Mouse (Mus musculus) brain, embryonic 18.5 days (tissue): ENCODE results near the gene Stat6.
"Not testable (repeated sequence)": the region's sequence is repeated elsewhere in the genome, so short reads cannot be mapped to it uniquely, and the experiment has no call there.

Experiments used
- DNase-seq: peaks from one replicate; pipeline ENCODE4 v3.0.0-alpha.2; 2012; ENCODE audit warnings: low read depth, low spot score

The Stat6 gene

DNA sequence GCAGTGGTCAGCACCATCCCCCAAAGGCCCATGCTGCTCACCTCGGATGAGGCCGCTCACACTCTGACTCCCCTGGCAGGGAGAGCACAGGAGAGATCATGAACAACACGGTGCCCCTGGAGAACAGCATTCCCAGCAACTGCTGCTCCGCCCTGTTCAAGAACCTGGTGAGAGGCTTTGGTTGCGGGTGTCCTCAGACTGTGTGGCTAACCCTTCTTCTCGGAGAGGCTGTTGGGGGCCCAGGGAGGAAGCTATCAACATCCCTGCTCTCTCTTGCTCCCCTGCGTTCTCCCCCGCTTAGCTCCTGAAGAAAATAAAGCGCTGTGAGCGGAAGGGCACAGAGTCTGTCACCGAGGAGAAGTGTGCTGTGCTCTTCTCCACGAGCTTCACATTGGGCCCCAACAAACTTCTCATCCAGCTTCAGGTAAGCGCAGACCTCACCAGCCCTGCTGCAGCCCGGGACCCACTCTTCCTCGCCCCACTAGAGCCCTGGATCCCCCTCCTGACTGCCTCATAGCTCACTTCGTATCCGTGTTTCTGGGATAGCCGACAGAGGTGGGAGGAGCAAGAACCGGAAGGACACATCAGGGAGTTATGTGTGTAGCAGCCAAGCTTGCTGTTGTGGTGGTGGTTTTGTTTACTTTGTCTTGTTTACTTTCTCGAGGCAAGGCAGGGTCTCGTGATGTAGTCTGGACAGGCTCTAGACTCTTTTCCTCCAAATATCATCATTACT lies 10.3 kb downstream of the Stat6 start:
- DNase-seq = no peak

DNA sequence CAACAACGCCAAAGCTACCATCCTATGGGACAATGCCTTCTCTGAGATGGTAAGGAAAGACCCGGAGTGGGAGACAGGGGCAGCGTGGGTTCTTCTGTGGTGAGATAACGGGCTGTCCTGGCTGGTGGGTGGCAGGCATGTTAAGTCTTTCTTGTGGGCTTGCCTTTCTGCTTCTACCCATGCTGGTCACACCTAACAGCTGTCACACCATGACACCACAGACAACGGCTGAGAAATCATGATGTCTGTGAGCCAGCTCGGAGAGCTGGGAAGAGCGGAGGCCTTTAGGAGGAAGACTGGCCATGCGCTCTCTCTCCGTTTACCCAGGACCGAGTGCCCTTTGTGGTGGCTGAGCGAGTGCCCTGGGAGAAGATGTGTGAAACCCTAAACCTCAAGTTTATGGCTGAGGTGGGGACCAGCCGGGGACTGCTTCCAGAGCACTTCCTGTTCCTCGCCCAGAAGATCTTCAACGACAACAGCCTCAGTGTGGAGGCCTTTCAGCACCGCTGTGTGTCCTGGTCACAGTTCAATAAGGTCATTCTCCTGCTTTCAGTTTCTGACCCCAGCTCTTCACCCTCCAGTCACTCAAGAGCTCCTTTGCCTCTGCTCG lies 12.3 kb downstream of the Stat6 start:
- no peak for DNase-seq

DNA sequence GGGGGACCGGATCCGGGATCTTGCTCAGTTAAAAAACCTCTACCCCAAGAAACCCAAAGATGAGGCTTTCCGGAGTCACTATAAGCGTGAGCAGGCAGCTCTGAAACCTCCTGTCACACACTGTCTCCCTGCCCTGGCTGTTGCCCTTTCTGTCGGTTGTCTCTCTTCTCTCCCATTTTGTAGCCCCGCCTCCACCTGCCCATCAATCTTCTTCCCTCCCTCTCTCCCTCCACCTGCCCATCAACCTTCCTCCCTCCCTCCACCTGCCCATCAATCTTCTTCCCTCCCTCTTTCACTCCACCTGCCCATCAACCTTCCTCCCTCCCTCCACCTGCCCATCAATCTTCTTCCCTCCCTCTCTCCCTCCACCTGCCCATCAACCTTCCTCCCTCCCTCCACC lies 14.8 kb downstream of the Stat6 start:
- DNase-seq = not testable (repeated sequence)

DNA sequence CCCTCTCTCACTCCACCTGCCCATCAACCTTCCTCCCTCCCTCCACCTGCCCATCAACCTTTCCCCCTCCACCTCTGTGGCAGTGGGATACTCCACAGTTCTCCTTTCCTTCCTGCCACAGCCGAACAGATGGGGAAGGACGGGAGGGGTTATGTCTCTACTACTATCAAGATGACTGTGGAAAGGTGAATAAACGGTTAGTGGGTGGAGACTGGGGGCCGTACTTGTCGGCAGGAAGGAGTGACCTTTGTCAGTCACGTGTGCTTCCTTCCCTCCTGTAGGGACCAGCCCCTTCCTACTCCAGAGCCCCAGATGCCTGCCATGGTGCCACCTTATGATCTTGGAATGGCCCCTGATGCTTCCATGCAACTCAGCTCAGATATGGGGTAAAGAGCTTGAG lies 15.3 kb downstream of the Stat6 start:
- no peak for DNase-seq

DNA sequence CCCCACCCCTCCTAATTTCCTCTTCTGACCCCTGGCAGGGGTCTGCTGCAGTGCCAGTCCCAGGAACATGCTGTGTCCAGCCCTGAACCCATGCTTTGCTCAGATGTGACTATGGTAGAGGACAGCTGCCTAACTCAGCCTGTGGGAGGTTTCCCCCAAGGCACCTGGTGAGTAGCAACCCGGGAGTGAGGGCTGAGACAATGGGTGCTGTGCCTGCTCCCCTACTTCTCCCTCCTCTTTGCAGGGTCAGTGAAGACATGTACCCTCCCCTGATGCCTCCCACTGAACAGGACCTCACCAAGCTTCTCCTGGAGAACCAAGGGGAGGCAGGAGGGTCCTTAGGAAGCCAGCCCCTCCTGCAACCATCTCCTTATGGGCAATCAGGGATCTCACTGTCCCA lies 16.8 kb downstream of the Stat6 start:
- DNase-seq = no peak

DNA sequence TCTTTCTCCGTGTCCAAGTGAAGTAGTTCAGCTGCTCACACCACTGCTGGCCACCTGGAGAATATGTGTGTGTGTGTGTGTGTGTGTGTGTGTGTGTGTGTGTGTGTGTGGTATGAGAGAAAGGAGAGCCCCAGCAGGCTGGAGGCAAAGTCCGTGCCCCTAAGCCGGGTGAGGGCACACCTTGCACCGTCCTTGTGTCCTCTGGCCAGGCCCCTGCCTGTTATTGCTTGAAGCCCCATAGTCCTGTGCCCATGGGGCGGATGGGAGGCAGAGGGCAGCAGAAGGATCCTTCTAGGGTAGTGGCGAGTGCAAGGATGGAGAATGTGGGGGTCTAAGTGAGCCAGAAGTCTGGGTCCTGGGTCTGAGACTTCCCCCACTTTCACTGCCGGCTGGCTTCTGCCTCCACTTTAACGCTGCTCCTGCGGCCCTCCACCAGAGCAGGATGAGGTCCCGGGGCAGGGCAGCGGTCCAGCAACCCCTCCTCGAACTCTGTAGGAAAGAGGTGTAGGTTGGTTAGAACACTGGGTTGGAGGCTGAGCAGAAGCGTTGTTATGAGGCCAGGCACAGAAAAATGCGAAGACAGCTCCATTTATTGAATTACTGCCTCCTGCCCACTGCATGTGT lies 18.6 kb downstream of the Stat6 start:
- no peak for DNase-seq

DNA sequence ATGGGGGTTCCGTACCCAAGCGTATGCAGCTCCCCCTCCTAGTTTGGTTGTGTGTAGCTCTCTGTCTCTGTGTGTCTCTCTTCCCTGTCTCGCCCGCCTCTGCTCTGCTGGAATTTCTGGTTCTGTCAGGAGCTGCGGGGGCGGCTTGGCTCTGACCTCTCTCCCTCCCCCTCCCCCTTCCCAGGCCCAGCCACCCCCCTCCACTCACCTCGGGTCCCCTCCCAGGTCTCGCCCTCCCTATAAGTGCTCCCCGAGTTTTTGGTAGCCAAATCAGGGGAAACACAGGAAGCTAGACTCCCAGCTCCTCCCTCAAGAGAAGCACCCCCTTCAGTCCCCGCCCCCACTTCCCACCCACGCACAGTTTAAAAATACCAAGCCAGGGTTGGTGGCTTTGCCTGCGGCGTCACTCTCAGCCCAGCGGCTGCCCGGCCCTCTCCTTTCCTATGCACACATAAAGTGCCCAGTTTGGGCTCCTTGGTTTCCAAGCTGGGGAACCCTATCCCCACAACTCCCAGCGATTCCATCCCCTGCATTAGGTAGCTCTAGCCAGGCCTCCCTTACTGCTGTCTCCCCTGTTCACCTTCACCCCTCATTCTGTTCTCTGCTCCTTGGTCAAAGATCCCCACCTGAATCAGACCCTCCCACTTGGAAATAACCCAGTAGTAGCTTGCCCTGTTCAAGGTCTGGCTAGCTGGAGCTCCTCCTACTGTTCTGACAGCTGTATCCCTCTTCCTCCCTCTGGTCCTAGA lies 19.3 kb downstream of the Stat6 start:
- no peak for DNase-seq

DNA sequence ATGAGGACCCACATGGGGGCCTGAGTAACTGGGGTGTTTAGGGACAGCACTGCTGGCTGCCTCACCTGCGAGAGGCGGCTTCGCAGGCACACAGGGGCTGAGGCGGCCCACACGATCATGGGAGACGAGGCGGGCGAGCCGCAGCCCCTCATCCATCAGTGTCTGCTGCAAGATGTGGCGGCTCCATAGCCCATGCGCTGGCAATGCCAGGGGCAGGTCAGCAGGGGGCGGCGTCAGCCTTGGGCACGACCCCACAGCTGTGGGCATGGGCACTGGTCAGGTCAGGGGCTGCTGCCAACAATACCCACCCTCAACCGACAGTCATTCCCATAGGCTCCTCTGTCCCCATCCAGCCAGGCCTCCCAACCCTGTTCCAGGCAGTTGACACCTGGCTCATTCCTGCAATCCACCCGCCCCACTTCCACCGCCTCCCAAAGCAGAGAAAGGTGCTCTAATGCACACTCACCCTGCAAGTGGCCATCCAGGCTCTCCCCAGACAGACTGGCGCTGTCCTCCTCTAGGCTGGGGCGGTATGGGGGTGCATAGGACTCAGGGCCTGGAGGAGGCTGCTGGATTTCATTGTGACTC lies 20.0 kb downstream of the Stat6 start:
- no peak for DNase-seq

DNA sequence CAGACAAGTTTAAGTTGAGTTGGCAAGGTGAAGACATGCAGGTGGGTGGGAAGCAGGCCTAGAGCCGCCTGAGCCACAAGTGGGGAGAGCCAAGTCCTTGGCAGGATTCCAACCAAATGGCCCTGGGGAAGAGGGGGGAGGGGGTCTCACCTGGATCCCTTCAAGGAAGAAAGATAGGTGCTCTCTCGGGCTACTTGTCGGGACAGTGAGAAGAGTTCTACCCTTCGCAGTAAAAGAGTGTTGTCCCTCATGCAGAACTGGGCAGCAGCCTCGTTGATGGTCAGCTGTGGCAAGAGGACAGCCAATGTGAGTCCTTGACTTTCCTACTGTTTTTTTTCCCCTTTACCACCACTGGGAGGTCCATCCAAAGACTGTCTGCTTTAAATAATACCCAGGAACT lies 20.8 kb downstream of the Stat6 start:
- no peak for DNase-seq

DNA sequence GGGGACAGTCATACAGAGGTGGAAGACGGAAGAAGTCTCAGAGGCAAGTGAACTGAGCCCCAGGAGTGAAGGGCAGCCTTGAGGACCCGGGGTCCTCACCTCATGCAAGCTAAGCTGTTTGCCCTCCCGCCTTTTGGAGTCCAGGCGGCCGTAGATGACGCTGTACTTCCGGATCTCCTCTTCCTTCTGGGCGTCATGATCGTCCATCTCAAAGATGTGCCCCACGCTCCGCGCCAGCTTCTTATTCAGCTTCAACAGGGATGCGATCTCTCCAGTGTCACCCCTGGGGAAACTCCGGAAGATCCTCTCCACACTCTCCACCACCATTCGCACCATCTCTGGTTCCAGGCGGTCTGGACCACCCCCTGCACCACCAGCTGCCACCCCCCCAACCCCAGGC lies 21.4 kb downstream of the Stat6 start:
- DNase-seq = no peak

DNA sequence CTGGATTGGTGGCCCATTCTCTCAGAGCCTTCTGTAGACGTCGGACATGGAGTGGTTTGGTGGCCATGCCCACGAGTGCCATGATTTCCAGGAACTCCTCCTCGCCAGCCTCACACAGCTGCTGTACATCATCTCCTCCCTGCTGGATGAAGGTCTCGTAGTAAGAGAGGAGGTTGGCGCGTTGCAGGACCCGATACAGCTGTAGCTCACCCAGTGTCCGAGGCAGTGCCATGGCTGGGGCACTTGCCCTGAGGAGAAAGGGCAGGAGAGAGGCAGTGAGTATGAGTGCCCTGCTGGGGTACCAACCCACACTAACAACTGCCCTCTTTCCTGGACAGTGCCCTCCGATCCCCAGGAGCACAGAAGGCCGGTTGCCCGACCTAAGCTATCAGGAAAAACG lies 22.1 kb downstream of the Stat6 start:
- no peak for DNase-seq

DNA sequence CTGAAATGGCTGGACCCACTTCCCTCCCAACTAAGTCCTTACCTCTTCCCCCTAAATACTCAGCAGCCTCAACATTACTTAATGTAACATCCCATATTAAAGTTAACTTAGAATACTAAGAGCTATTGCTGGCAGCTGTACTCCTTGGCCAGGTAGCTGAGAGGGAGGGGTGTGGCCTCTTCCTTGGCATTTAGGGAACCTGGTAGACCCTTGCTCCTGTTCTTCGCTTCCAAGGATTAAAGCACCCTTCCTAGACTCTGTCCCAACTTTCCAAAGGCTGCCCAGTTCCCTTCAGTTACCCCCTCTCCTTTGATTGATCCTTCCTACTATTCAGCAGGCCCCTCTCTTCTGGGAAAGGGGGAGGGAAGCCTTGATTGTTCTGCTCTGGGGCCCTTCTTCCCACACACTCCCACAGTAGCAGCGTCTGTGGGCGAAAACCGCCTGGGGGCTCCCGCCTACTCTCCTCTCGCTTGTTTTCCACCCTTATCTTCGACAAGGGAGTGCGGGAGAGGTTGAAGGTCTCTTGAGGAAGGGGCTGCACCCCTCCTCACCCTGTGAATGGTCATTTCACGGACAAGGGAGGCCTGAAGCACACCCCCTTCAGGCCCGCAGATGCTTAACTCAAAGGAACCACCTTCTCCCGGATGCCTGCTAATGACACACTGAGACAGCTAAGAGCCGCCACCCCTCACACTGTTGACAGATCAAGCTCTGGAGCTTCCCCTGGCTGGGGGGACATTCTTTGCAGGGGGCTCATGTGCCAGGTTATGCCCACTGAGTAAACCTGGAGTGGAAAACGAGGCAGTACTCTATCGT lies 22.8 kb downstream of the Stat6 start:
- DNase-seq = no peak

DNA sequence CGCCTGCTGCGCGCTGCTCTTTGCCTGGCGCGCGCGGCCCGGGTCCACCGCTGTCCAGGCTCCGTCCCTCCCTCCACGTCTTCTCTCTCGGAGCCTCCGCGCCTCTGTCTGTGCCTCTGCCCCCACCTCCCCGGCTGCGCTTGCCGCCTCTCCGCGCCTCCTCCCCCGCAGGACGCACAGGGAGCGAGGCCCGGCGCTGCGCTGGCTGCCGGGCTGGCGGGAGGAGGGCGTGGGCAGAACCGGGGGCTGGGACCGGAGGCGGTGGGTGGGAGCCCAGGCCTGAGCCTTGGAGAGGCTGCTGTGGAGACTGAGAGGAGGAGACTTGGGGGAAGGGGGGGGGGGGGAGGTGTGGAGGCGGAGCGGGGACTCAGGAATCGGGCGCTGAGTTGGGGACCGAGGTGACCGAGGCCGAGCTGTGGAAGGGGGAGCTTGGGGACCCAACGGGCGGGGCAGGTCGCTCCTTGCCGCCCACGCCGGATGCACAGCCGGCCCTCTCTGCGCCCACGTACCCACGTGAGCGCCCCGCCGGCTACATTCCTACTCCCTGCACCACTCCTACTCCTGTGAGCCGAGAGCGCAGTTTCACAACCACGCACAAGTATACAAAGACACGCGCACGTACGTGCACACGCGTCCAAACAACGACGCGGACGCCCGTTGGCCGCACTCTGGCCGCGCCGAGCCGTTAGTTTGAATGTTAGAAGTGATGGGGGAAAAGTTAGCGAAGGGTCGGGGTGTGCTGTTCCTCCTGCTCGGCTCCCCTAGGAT lies 23.9 kb downstream of the Stat6 start, which contains the start of gene Nemp1:
Gene Nemp1 (plus strand): TSS at position 401 of the 768 bp plus-strand sequence.
- DNase-seq = no peak

DNA sequence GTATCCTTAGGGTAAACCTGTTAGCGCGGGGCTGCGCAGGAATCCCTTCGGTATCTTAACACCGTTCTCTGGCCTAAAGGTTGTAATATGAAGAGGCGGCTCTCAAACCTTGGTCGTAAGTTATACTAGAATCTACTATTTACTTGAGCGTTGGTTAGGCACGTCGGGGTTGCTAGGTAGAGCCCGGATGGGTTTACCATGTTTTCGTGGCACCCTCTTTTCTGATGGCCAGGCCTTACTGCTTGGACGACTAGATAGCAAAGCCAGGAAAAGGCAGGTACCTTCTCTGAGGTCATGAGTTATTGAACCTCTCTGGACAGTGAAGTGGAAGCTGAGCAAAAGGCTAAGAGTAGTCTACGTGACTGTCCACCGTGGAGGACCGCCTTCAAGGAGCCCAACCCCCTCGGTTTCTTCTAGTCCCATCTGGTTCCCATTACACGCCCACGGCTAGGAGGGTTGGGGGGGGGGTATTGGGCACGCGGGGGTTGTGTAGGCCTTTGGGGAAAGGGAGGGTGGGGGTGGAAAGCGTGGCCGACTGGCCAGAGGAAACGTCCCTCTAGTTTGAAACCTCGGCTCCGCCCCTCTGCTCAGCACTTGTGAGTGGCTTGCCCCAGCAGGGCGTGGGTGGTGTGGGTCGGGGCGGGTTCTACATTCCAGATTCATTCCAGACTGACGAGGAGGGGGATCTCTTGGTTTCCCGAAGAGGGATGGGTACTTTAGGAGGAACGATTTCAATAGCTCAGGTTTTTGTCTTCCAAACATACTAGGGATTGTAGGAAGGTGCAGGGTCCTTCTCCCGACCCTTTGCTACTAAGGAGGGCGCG lies 24.7 kb downstream of the Stat6 start:
- no peak for DNase-seq

DNA sequence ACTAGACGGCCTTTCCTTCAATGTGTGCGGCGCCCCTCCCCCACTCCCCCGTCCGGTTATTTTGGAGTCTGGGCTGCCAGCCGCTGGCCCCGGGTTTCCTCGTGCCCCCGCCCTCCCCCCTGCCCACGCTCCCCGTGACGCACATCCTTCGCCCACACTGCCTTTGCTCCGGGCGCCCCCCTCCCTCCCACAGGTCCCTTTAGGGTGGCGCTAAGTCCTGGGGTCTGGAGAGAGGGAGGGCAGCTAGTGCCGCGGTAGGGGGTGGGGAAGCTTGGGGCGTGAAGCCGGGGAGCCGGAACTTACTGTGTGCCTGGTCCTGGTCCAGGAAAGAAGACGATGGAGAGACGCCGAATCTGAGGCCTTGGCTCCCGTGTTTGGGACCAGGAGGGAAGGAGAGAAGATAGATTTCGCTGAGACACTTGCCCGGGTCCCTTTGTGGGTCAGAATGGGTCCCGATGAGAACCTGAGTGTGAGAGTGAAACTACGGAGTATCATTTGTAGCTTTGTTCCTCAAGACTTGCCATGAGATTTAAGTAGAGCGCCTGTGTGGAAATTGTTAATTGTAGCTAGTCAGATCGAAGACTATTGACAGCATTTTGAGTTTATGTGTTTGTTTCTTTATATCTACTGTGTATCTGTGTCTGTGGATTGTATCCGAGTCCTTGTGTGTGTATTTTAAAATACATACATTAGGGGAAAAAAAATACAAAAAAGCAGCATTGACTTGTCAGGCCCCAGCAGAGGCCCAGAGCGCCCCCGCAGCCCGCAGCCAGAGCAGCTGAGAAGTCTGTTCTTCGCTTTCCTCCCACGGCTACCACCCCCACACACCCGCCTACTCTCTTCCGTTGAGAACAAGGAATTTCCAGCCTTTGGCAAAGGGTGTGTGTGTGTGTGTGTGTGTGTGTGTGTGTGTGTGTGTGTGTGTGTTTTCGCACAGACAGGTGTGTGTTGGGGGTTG lies 25.6 kb downstream of the Stat6 start, which contains the start of gene Nab2:
Gene Nab2 (minus strand): TSS at position 476 of the 958 bp plus-strand sequence.
- DNase-seq = no peak

DNA sequence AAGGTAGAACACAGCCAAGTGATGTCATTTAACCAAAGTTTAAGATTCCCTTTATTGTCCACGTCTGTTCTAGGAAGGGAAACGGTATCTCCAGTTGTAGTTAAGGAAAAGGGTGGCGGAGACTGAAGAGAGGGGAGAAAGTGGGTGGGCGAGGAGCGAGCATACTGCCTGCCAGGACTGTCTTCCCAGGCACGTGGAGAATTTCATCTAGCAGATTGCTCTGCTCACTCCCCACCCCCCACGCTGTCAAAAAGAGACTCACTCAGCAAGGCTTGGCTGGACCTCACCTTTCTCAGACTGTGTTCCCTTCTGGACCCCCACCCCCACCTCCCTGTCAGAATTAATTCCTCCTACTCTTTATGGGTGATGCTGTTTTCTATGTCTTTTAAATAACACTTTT lies 26.4 kb downstream of the Stat6 start:
- DNase-seq = no peak

DNA sequence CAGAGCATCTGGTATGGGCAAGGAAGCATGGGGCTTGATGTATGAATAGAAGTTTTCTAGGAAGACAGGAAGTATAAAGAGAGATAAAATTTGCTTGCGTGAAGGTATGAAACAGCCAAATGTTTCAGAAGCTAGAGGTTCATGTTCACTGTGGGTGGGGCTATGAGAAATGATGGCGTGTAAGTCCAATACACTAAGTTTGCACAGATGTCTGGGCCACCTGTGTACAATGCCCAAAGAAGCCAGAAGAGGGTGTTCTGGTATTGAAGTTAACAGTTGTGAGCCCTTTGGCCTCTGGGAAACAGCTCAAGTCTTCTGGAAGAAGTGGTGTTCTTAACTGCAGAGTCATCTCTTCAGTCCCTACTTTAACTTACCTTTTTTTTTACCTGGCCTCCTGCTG lies 27.4 kb downstream of the Stat6 start:
- no peak for DNase-seq

DNA sequence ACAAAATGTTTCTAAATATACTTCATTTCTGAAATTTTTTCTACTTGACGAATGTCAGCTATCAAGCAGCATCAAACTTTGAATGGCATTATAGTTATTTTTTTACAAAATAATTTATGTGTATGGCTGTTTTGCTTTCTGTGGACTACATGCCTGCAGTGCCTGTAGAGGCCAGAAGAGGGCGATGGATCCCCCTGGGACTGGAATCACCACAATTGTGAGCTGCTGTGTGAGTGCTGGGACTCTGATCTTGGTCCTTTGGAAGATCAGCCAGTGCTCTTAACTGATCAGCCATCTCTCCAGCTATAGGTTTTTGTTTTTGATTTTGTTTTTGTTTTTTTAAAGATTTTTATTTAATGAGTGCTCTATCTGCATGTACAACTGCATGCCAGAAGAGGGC lies 28.5 kb downstream of the Stat6 start:
- DNase-seq = no peak
